Mouse (Mus musculus) stomach, embryonic 14.5 days (tissue): ENCODE data around the gene Get4. TPM values are rescaled to one million over a fixed set of nuclear protein-coding genes. Genes with fewer than 3 reads are reported as not detected.

Experiments
- ATAC-seq: fragments of 200-750 bp; cut with Nextera tagmentation; 2 replicates; pipeline ENCODE4 v1.8.0; 2017; ENCODE audit warnings: low read depth, moderate TSS enrichment; ENCODE audit not compliant: insufficient number of reproducible peaks, insufficient read depth, low FRiP score
- H3K27ac ChIP-seq: fragments of 300-500 bp; sonication (generic); 2 replicates; pipeline ENCODE4 v1.5.1; 2014; ENCODE audit warnings: mild to moderate bottlenecking, low read length, moderate library complexity, mixed read lengths
- H3K27me3 ChIP-seq: fragments of 300-500 bp; sonication (generic); 2 replicates; pipeline ENCODE4 v1.6.1; 2014; ENCODE audit warnings: low read length, control low read depth, mixed read lengths; ENCODE audit not compliant: control insufficient read depth, insufficient read depth
- H3K36me3 ChIP-seq: fragments of 300-500 bp; sonication (generic); 2 replicates; pipeline ENCODE4 v1.6.1; 2014; ENCODE audit warnings: mild to moderate bottlenecking, control low read depth, low read length, moderate library complexity, mixed read lengths; ENCODE audit not compliant: control insufficient read depth, insufficient read depth
- H3K4me1 ChIP-seq: fragments of 300-500 bp; sonication (generic); 2 replicates; pipeline ENCODE4 v1.6.1; 2014; ENCODE audit warnings: low read length, control low read depth, mixed read lengths; ENCODE audit not compliant: control insufficient read depth, insufficient read depth
- H3K4me2 ChIP-seq: fragments of 300-500 bp; sonication (generic); replicated peaks from 2 replicates; pipeline ENCODE4 v1.6.1; 2014; ENCODE audit warnings: low read depth, low read length, control low read depth
- H3K4me3 ChIP-seq: fragments of 300-500 bp; sonication (generic); 2 replicates; pipeline ENCODE4 v1.5.1; 2014; ENCODE audit warnings: low read depth, low read length, control low read depth
- H3K9ac ChIP-seq: fragments of 300-500 bp; sonication (generic); replicated peaks from 2 replicates; pipeline ENCODE4 v1.6.1; 2014; ENCODE audit warnings: low read depth, mild to moderate bottlenecking, control low read depth, low read length, moderate library complexity, mixed read lengths
- H3K9me3 ChIP-seq: fragments of 300-500 bp; sonication (generic); 2 replicates; pipeline ENCODE4 v1.6.1; 2016; ENCODE audit warnings: low read depth, low read length, control low read depth; ENCODE audit not compliant: control insufficient read depth
- WGBS: fragments of 180-500 bp; shearing (Covaris S2); extraction: QIAGEN DNeasy Blood & Tissue Kit; methylation state at CpG from one replicate; pipeline ENCODE4 v1.1.7; 2014; 5-methylcytosine and 5-hydroxymethylcytosine counted together
- polyA plus RNA-seq: library from polyadenylated mRNA; unstranded; fragments of >200 nt; fragmentation: Nextera tagmentation; extraction: Ambion mirVana; gene quantifications from 2 replicates; pipeline ENCODE4 v1.2.1, GENCODE M21; 2014

Get4 gene
- polyA plus RNA-seq, 1 experiment from 2014 or later = 149 TPM

DNA sequence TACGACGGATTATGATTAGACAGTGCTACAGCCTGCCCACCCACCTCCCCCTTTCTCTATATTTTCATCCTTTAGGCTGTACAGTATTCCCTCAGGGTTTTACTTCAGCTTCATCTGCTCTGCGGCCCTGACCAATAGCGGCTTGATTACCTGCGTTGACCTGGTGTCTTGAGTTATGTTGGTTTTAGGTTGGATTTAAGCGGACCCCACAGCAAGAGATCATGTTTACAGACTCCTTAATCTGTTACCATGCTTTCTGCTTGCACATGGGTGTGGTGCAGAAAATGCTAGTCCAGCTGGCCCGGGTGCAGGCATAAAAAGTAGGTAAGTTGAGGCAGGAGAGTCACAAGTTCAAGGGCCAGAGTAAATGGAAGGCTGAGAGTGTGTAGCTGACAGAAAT, 845 bp upstream of the Get4 start:
- Histone ChIP-seq H3K9me3 (no peaks in the 10 kb centered on the region), H3K4me1 (peaks cover 18% of the 10 kb centered on the region), H3K27me3 (no peaks in the 10 kb centered on the region), H3K27ac (peak overlapping the region; percentile 72; the same call in 1 of the 2 replicates), H3K9ac (peak overlapping the region; percentile 62; the same call in 1 of the 2 replicates), H3K4me2 (peak overlapping the region; percentile 78), H3K36me3 (peaks cover 46% of the 10 kb centered on the region), H3K4me3 (peak overlapping the region; percentile 76)
- no peak for ATAC-seq
- 75% methylated on average over 7 of the region's 7 CpGs for WGBS

DNA sequence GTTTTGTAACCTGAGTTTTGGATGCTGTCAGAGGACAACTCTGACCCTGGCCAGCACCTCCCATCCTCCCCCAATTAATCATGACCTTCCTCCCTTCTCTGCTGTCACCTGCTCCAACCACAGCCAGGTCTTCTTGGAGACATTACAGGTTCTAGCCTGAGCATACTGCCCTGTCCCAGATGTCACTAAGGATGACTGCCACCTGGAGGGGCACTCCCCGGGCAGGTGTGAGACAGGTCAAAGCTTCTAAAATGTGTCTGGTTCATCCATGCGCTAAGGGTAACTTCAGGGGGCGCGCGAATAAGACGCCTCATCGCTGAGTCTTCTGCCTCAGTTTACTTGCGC, 416 bp upstream of the Get4 start:
- peak; percentile 28 for ATAC-seq
- H3K36me3 ChIP-seq = peaks cover 42% of the 10 kb centered on the region
- peak overlapping the region; percentile 78 for H3K4me2 ChIP-seq
- peak overlapping the region; percentile 62 for H3K9ac ChIP-seq
- no peaks in the 10 kb centered on the region for H3K9me3 ChIP-seq
- WGBS = 0% methylated on average over 8 of the region's 8 CpGs
- H3K4me3 ChIP-seq = peak overlapping the region; percentile 76
- H3K27me3 ChIP-seq = no peaks in the 10 kb centered on the region
- H3K4me1 ChIP-seq = peaks cover 18% of the 10 kb centered on the region
- H3K27ac ChIP-seq = peak overlapping the region; percentile 72

DNA sequence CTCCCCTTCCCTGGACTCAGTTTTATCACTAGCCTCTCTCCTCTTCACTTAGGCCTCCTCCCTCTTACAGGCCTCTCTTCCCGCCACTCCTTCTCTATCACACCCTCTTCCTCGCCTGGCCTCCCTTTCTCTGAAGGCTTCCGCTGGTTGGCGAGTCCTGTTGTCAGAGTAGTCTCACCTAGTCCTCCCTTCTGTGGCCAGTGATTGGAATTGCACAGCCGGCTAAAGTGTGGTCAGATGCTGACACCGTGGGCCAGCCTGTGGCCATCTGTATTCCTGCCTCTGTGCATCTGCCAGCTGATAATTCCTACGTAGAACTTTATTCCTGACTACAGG, 754 bp downstream of the Get4 start:
- WGBS = under 1% methylated on average over 7 of the region's 7 CpGs
- peak overlapping the region; percentile 65 for H3K4me2 ChIP-seq
- no peaks in the 10 kb centered on the region for H3K27me3 ChIP-seq
- H3K9me3 ChIP-seq = no peaks in the 10 kb centered on the region
- peaks cover 30% of the 10 kb centered on the region for H3K36me3 ChIP-seq
- peak overlapping the region; percentile 71 for H3K9ac ChIP-seq
- peak overlapping the region; percentile 89 for H3K27ac ChIP-seq
- H3K4me3 ChIP-seq = peak overlapping the region; percentile 76
- ATAC-seq = peak; percentile 12
- H3K4me1 ChIP-seq = peaks cover 18% of the 10 kb centered on the region

DNA sequence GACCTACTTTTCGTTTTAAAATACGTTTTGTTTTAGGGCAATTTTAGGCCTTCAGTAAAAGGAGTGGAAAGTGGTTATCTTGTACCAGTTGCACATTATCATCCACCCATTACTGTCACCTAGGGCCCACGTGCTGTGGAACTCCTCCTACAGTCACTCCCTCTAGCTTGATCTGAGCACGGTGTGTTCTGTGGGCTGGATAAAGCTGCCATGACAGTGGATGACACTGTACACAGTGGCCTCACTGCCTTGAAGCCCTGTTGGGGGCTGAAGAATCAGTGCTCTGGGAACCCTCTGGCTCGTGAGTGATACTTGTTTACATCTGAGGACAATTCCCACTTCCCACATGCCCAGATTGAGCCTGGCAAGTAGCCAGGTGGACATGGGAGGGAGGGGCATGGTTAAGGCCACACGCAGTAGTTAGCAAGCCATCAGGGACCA, 1.2 kb downstream of the Get4 start:
- Histone ChIP-seq H3K4me3 (peak overlapping the region; percentile 76), H3K4me2 (peak overlapping the region; percentile 65), H3K36me3 (peaks cover 26% of the 10 kb centered on the region), H3K4me1 (peaks cover 18% of the 10 kb centered on the region), H3K27me3 (no peaks in the 10 kb centered on the region), H3K9me3 (no peaks in the 10 kb centered on the region), H3K9ac (peak overlapping the region; percentile 71), H3K27ac (peak overlapping the region; percentile 89)
- WGBS = 2% methylated on average over 6 of the region's 6 CpGs
- no peak for ATAC-seq

DNA sequence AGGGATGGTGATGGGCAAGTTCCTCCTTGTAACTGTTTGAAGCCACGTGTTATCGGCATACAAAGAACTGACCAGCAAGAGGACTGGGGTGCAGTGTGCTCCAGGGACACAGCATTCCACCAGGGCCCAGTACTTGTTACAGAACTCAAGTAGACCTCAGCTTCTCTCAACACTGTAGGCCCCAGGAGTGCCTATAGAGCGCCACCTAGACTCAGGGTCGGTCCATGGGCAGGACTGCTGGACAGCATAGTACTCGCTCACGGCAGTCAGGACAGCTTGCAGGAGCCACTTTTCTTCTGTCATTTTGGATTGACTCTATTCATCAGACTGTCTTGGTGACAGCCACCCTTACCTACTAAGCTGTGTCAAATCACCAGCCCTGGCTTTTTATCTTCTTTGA, 2.8 kb downstream of the Get4 start:
- Histone ChIP-seq H3K9me3 (no peaks in the 10 kb centered on the region), H3K27ac (no peak overlapping the region), H3K36me3 (peaks cover 13% of the 10 kb centered on the region), H3K4me2 (no peak overlapping the region), H3K4me1 (peaks cover 24% of the 10 kb centered on the region), H3K9ac (no peak overlapping the region), H3K27me3 (no peaks in the 10 kb centered on the region), H3K4me3 (no peak overlapping the region)
- ATAC-seq = no peak
- WGBS = 85% methylated on average over 6 of the region's 6 CpGs

DNA sequence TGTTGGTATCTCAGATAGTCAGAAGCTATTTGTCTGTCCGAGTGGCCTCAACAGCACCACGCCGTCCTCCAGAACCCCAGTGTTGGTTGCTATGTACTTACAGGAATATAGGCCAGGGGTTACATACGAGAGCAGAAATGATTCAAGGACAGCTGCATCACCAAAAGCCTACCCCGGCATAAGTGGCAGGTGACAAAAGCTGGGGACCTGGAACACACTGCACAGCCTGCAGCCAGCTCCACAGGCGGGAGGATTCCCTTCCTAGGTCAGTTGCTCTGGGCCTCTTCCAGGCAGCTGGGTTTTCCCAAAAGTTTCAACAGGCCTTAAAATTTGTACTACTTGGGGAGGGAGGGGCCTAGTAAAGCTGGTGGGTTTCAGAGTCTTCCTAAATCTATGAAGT, 3.7 kb downstream of the Get4 start:
- peaks cover 27% of the 10 kb centered on the region for H3K4me1 ChIP-seq
- H3K4me2 ChIP-seq = no peak overlapping the region
- H3K9me3 ChIP-seq = no peaks in the 10 kb centered on the region
- H3K36me3 ChIP-seq = peaks cover 8% of the 10 kb centered on the region
- no peaks in the 10 kb centered on the region for H3K27me3 ChIP-seq
- no peak for ATAC-seq
- no peak overlapping the region for H3K9ac ChIP-seq
- WGBS = 87% methylated on average over 6 of the region's 6 CpGs
- no peak overlapping the region for H3K27ac ChIP-seq
- H3K4me3 ChIP-seq = no peak overlapping the region

DNA sequence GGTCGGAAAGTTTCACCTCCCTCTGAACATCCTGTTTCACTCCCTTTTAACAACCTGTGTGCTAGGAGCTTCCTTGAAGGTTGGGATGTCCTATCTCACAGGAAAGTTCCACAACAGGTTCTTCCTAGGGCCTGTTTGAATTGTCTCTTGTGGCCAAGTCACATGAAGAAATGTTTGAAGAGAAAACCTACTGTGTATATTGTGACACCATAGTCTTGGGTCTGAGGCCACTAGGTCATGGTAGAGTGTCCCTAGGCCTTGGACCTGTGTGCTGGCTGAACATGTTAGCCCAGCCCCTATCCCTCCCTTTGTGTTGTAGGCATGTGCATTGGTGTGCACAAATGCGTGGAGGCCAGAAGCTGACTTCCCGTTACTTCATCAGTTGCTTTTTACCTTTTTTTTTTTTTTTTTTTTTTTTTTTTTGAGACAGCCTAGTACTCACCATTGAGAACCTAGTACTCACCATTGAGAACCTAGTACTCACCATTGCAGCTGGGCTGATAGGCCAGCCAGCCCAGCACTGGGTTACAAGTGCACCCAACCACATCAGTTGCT, 4.2 kb downstream of the Get4 start:
- H3K9ac ChIP-seq = no peak overlapping the region
- H3K4me2 ChIP-seq = no peak overlapping the region
- WGBS = 82% methylated on average over 3 of the region's 3 CpGs

DNA sequence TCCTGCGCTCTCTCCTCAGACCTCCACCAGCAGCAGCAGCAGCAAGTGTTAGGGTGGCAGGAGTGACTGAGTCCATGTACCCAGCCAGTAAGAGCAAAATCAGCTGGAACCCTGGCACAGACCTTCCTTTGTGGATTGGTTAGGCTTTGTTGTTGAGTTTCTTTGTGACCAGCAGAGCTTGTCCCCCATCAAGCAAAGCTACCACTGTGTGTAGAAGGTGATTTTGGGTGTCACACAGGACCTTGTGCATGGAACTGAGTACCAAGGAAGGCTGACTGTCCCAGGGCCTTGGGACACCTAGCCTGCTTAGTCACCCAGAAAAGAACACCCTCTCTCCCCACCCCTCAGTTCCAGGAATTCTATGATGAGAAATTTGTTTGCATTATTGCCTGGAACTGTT, 5.1 kb downstream of the Get4 start:
- H3K9me3 ChIP-seq = no peaks in the 10 kb centered on the region
- peaks cover 23% of the 10 kb centered on the region for H3K4me1 ChIP-seq
- peaks cover 19% of the 10 kb centered on the region for H3K36me3 ChIP-seq
- no peak overlapping the region for H3K27ac ChIP-seq
- no peak overlapping the region for H3K9ac ChIP-seq
- H3K4me3 ChIP-seq = no peak overlapping the region
- no peak overlapping the region for H3K4me2 ChIP-seq
- ATAC-seq = no peak
- no peaks in the 10 kb centered on the region for H3K27me3 ChIP-seq
- WGBS = 100% methylated on average over 1 of the region's 1 CpGs

More for the DNA sequence above, 4.2 kb downstream of the Get4 start:
- H3K9me3 ChIP-seq = no peaks in the 10 kb centered on the region
- H3K4me3 ChIP-seq = no peak overlapping the region
- no peak for ATAC-seq
- H3K27me3 ChIP-seq = no peaks in the 10 kb centered on the region
- peaks cover 11% of the 10 kb centered on the region for H3K36me3 ChIP-seq
- H3K27ac ChIP-seq = no peak overlapping the region
- H3K4me1 ChIP-seq = peaks cover 27% of the 10 kb centered on the region

DNA sequence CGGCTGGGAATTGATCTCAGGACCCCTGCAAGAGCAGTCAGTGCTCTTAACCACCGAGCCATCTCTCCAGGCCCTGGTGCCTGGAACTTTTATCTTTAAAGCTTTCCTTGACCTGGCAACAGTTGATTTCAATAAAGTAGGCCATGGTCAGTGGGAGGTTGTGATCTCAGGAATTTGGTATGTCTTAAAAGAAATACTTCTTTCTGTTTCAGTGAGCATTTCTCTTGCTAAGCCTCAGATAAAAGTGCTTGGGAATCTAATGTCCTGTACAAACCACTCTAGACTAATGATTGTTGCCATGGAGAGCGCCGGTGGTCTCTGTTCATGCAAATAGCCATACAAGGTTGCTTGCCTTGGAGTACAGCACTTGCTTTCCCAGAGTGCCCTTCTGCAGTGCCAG, 5.7 kb downstream of the Get4 start:
- H3K4me2 ChIP-seq = no peak overlapping the region
- H3K36me3 ChIP-seq = peaks cover 24% of the 10 kb centered on the region
- no peaks in the 10 kb centered on the region for H3K27me3 ChIP-seq
- H3K27ac ChIP-seq = no peak overlapping the region
- H3K9me3 ChIP-seq = no peaks in the 10 kb centered on the region
- 73% methylated on average over 4 of the region's 4 CpGs for WGBS
- no peak overlapping the region for H3K4me3 ChIP-seq
- no peak for ATAC-seq
- no peak overlapping the region for H3K9ac ChIP-seq
- H3K4me1 ChIP-seq = peaks cover 23% of the 10 kb centered on the region
